Mouse (Mus musculus) ES-E14 (cell line): Measurements from ENCODE around the gene Setd3. TPM values are rescaled to one million over a fixed set of nuclear protein-coding genes. Genes with fewer than 3 reads are reported as not detected.
"Not testable (repeated sequence)": the region's sequence is repeated elsewhere in the genome, so short reads cannot be mapped to it uniquely, and the experiment has no call there.

Experiments used
- DNase-seq: peaks from one replicate; pipeline ENCODE4 v3.0.0-alpha.2; 2013; ENCODE audit warnings: low read depth, low spot score
- H3K27ac ChIP-seq: 2 replicates; pipeline ENCODE4 v1.5.1; 2012; ENCODE audit warnings: low read depth, mild to moderate bottlenecking, low read length, moderate library complexity, mixed read lengths; ENCODE audit not compliant: poor library complexity, insufficient read depth, severe bottlenecking
- H3K36me3 ChIP-seq: 2 replicates; pipeline ENCODE4 v1.6.1; 2012; ENCODE audit warnings: mild to moderate bottlenecking, low read length, moderate library complexity, mixed read lengths; ENCODE audit not compliant: control insufficient read depth, poor library complexity, insufficient read depth, severe bottlenecking
- H3K4me1 ChIP-seq, 2 experiments: fragments of 150-350 bp in 1 of 2; sonication (generic) in 1 of 2; 2 replicates each; pipeline ENCODE4 v1.6.1; 2012; ENCODE audit warnings: low read length in 2 of 2, mild to moderate bottlenecking in 1 of 2, mixed read lengths in 1 of 2; ENCODE audit not compliant: control insufficient read depth in 2 of 2, insufficient read depth in 2 of 2, poor library complexity in 1 of 2
- H3K4me3 ChIP-seq, 2 experiments: fragments of 150-350 bp in 1 of 2; sonication (generic) in 1 of 2; 2 replicates each; pipeline ENCODE4 v1.5.1; 2012; ENCODE audit warnings: low read length in 2 of 2, low read depth in 1 of 2, mild to moderate bottlenecking in 1 of 2, mixed read lengths in 1 of 2; ENCODE audit not compliant: insufficient read depth in 1 of 2, poor library complexity in 1 of 2, severe bottlenecking in 1 of 2
- H3K9ac ChIP-seq: 2 replicates; pipeline ENCODE4 v1.6.1; 2012; ENCODE audit warnings: low read depth, mild to moderate bottlenecking, low read length, mixed read lengths; ENCODE audit not compliant: poor library complexity, insufficient read depth, severe bottlenecking
- H3K9me3 ChIP-seq: fragments of 150-350 bp; sonication (generic); 2 replicates; pipeline ENCODE4 v1.6.1; 2012; ENCODE audit warnings: low read depth, mild to moderate bottlenecking, low read length; ENCODE audit not compliant: control insufficient read depth, insufficient read depth
- CHD2 ChIP-seq: IDR thresholded peaks from 2 replicates; pipeline ENCODE4 v1.6.1; 2014; ENCODE audit warnings: mild to moderate bottlenecking, low read depth, low read length, inconsistent platforms
- HCFC1 ChIP-seq: IDR thresholded peaks from 2 replicates; pipeline ENCODE4 v1.6.1; 2012; ENCODE audit warnings: low read length, inconsistent platforms, borderline replicate concordance; ENCODE audit not compliant: insufficient read depth
- MAFK ChIP-seq: IDR thresholded peaks from 2 replicates; pipeline ENCODE4 v1.6.1; 2014; ENCODE audit warnings: mild to moderate bottlenecking, low read depth, low read length, inconsistent platforms; ENCODE audit not compliant: insufficient read depth
- ZC3H11A ChIP-seq: IDR thresholded peaks from 2 replicates; pipeline ENCODE4 v1.6.1; 2012; ENCODE audit warnings: low read depth, mild to moderate bottlenecking, inconsistent platforms, low read length, borderline replicate concordance
- ZNF384 ChIP-seq: IDR thresholded peaks from 2 replicates; pipeline ENCODE4 v1.6.1; 2012; ENCODE audit warnings: low read depth, low read length, inconsistent platforms
- in situ Hi-C, 2 experiments: fragments of 600-800 bp; cut with MboI; formaldehyde crosslinking; loops; one replicate each; pipeline ENCODE4 v1.15.1; 2025; ENCODE audit warnings: low sequenced_read_pairs in 2 of 2, inconsistent platforms in 1 of 2; ENCODE audit not compliant: unreplicated experiment in 2 of 2
- total RNA-seq: library from RNA; depleted of rRNA; stranded (reverse); fragments of 300-350 nt; gene quantifications from 2 replicates; pipeline ENCODE4 v1.2.3, GENCODE M21; 2012

Gene Setd3
- total RNA-seq, 1 experiment, result 56.0 TPM

DNA sequence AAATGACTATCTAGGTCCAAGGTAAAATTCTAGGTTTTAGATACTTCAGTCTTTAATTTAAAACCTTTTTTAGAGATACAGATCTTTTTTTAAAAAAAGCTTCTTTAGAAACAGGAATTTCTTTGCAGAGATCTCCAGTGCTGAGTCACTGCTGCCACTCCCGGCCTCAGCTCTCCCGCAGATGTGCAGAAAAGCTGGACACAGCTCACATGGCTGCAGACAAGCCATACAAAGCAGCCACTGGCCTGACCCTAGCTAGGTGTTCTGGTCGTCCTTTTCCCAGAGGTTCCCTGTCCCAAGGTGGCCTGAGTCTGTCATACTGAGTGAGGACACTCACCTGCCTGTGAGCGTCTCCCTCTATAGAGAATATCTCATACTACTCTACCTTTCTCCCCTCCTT lies 69.4 kb downstream of the Setd3 start:
- no peak for TF ChIP-seq ZNF384
- no peak for TF ChIP-seq ZC3H11A
- no peak for TF ChIP-seq CHD2
- no peak for TF ChIP-seq MAFK
- TF ChIP-seq HCFC1, result no peak
- peaks cover 11% of the 10 kb centered on the region for H3K36me3 ChIP-seq
- no peak overlapping the region for H3K27ac ChIP-seq
- H3K4me3 ChIP-seq, result no peak overlapping the region
- in situ Hi-C loops, result no loop called here
- no peaks in the 10 kb centered on the region for H3K4me1 ChIP-seq
- no peak overlapping the region for H3K9ac ChIP-seq
- H3K9me3 ChIP-seq, result no peaks in the 10 kb centered on the region
- no peak for DNase-seq

- H3K4me1 ChIP-seq, in situ Hi-C loops, H3K4me3 ChIP-seq, H3K9ac ChIP-seq, H3K9me3 ChIP-seq, DNase-seq, H3K27ac ChIP-seq: not testable (repeated sequence)
- H3K36me3 ChIP-seq, result peaks cover 11% of the 10 kb centered on the region
These were observed 70.5 kb downstream of the Setd3 start for GRCm38 (mm10) chr12:108108591-108108990.

DNA sequence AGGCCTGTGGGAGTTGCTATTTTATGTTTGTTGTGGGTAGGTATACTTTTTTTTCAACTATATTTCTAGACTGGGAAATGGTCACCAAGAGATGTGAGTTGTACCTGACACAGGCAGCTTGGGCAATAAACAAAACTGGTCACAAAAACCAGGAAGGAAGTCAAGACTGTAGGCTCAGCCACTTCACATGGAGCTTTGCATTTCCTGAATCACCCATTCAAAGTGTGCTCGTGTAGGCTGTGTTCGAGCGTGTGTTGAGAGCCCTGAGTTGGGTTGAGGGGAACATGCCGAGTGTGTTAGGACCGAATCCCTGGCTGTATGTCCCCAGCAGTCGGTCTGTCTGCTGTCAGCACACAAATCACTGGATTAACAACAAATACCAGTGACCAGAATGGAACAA lies 75.8 kb downstream of the Setd3 start:
- in situ Hi-C loops, result no loop called here
- TF ChIP-seq CHD2 (no peak), HCFC1 (no peak), MAFK (no peak), ZNF384 (no peak), ZC3H11A (no peak)

GRCm38 (mm10) chr12:108102119-108102518 lies 77.0 kb downstream of the Setd3 start:
- H3K36me3 ChIP-seq, result peaks cover 5% of the 10 kb centered on the region; the same call in 1 of the 2 replicates
- TF ChIP-seq HCFC1 (no peak), CHD2 (no peak), MAFK (no peak), ZC3H11A (no peak), ZNF384 (no peak)
- in situ Hi-C loops, result no loop called here
- no peak for DNase-seq
- no peaks in the 10 kb centered on the region for H3K4me1 ChIP-seq
- no peak overlapping the region for H3K27ac ChIP-seq
- H3K9ac ChIP-seq, result no peak overlapping the region
- H3K9me3 ChIP-seq, result no peaks in the 10 kb centered on the region
- no peak overlapping the region for H3K4me3 ChIP-seq

More for the DNA sequence above, 75.8 kb downstream of the Setd3 start:
- Histone ChIP-seq H3K9me3 (no peaks in the 10 kb centered on the region), H3K4me1 (no peaks in the 10 kb centered on the region), H3K9ac (no peak overlapping the region), H3K4me3 (no peak overlapping the region), H3K27ac (no peak overlapping the region), H3K36me3 (peaks cover 5% of the 10 kb centered on the region)
- DNase-seq, result no peak

DNA sequence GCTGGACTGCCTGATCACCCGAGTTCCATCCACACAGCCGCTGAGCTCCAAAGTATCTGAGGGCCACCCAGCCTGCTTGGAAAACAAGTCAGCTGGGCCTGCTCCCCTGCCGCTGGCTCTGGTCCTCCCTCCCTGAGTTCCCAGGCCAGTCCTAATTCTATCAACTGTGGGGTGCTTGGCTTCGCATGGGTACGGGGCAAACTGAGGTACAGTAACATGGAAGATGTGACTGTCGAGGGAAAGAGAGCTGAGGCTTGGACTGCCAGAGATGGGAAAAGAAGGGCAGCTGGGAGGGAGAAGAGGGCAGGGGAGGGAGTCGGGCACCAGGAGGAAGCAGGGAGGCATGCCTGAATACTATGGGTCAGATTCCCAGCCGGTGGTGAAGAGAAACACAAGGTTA lies 78.9 kb downstream of the Setd3 start:
- no peak for TF ChIP-seq ZC3H11A
- no peak for TF ChIP-seq ZNF384
- TF ChIP-seq CHD2, result no peak
- TF ChIP-seq HCFC1, result no peak
- TF ChIP-seq MAFK, result no peak
- no peak overlapping the region for H3K4me3 ChIP-seq
- H3K9me3 ChIP-seq, result no peaks in the 10 kb centered on the region
- in situ Hi-C loops, result no loop called here
- no peaks in the 10 kb centered on the region for H3K36me3 ChIP-seq
- H3K27ac ChIP-seq, result no peak overlapping the region
- no peak overlapping the region for H3K9ac ChIP-seq
- DNase-seq, result no peak
- H3K4me1 ChIP-seq, result no peaks in the 10 kb centered on the region
